Mouse (Mus musculus) urinary bladder, adult 2 months (tissue): ENCODE measurements at regions not wholly inside any gene's neighbourhood (a gene's known extent, or its start where the extent isn't known, plus 50 kb on each side); places are given as distances from the start of the nearest gene placed in this dataset.
A peak's percentile ranks its signal among the peaks of the same experiment; 100 is the strongest.

ENCODE experiments used
- DNase-seq: peaks from one replicate; pipeline ENCODE4 v3.0.0; 2022; ENCODE audit warnings: low spot score

- peak; percentile 15 for DNase-seq
Measured at GRCm38 (mm10) chrY:86743391-86743790, 373.2 kb upstream of the Gm21477 start.
